Mouse (Mus musculus) cerebellum, postnatal 14 days (tissue): ENCODE data around the gene Afap1l2.

ENCODE experiments used
- DNase-seq, 2 experiments: peaks; one replicate each; pipeline ENCODE4 v3.0.0; 2021; ENCODE audit warnings: mixed read lengths in 2 of 2

Afap1l2 gene

GRCm38 (mm10) chr19:57006841-57007240 is 1.2 kb downstream of the Afap1l2 start:
- peak; percentile 49 to 57 for DNase-seq

GRCm38 (mm10) chr19:57005062-57005461 is 3.0 kb downstream of the Afap1l2 start:
- DNase-seq: peak; percentile 87 to 92

DNA sequence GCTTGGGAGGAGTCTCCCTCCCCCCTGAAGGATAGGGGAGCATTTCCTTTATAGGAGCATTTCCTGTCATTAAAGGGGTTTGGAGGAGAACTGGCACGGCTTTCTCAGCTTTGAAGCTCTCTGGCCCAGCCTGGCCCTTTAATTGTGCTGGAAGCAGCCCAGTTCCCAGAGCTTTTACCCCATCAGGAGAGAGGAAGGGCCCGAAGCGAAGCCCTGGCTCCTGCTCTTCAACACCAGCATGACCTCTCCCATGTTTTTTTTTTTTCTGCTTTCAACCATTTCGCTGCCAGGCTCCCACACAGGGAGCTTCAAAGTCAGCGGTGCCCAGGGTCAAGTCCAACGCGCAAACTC is 4.6 kb downstream of the Afap1l2 start:
- peak; percentile 63 to 79 for DNase-seq

GRCm38 (mm10) chr19:57002741-57003459 is 5.1 kb downstream of the Afap1l2 start:
- peak in 1 of 2 experiments; percentile 20 for DNase-seq

GRCm38 (mm10) chr19:57001926-57002325 is 6.1 kb downstream of the Afap1l2 start:
- peak in 1 of 2 experiments; percentile 19 for DNase-seq

- DNase-seq: peak in 1 of 2 experiments; percentile 6
Observed at GRCm38 (mm10) chr19:57000592-57000991, 7.4 kb downstream of the Afap1l2 start.

- peak in 1 of 2 experiments; percentile 38 for DNase-seq
Observed at GRCm38 (mm10) chr19:56999781-57000180, 8.2 kb downstream of the Afap1l2 start.

- no peak for DNase-seq
Observed at GRCm38 (mm10) chr19:56998910-56999309, 9.1 kb downstream of the Afap1l2 start.

GRCm38 (mm10) chr19:56998331-56998730 is 9.7 kb downstream of the Afap1l2 start:
- DNase-seq: peak in 1 of 2 experiments; percentile 8

- DNase-seq: no peak
Observed at GRCm38 (mm10) chr19:56997164-56997599, 10.8 kb downstream of the Afap1l2 start.

- DNase-seq: no peak
Observed at GRCm38 (mm10) chr19:56995441-56995840, 12.6 kb downstream of the Afap1l2 start.

DNA sequence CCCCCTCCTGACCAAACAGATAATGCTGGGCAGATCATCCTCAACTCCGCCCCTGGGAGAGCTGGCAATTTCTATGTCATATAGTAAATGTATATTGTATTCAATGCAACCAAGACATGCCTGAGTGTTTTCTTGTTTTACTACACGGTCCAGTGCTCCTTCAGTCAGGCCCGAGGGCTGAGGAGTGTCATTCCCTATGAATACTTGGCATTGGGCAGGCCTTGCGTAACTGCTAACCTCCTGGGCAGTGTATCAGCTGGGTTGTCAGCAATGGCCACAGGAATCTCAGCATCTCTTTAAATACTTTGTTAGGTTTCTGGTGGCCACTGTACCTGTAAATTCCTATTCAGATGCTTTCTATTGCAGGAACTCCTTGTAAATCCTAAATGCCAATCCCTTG is 13.4 kb downstream of the Afap1l2 start:
- DNase-seq: no peak

- no peak for DNase-seq
Observed at GRCm38 (mm10) chr19:56993763-56994162, 14.3 kb downstream of the Afap1l2 start.

GRCm38 (mm10) chr19:56992978-56993545 is 15.0 kb downstream of the Afap1l2 start:
- DNase-seq: no peak

DNA sequence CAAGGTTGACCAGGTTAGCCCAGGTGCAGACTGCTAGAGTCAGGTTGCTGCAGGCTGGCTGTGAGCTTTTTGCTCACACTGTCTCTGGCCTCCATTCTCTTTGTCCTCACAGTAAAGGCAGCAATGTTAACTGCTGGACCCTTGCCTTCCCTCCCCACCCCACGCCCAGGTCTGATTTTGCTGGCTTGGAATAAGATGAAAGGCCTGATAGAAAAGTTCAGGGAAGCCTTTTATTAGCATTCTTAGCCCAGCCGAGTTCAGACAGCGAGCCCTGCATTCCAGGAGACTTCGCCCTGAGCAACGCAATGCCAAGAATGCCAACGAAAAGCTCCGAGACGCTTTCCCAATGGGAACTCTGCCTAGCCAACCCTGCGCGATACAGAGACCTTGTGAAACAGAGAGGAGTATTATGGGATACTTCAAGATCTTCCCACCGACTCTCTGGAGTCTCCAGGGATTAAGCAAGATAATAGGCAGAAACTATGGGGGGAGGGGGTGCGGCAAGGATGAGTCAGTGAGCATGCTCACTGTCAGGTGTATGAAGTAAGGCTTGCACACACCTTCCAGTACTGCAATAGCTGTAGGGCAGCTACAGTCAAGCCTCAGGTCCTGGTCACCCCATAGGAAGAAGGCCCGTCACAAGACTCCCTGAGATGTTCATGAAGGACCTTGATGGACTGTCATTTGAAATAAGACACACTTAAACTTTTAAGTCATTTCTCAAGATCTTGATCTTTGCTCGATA is 17.5 kb downstream of the Afap1l2 start:
- DNase-seq: no peak

DNA sequence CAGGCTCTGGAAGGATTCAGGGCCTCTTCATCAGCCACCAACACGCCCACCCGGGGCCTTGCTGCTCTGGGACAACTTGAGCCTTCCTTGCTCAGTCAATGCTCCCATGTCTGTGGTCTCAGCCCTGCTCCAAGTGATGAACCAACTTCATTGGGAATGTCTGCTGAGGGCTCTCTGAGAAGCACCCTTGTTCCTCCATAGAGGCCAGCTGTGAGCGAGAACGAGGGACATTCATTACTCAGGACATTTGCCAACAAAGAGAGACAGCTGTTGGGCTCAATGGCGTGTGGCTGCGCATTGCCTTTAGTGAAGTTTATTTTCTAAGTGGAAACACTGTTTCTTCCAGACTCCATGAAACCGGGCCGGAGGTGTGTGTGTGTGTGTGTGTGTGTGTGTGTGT is 18.9 kb downstream of the Afap1l2 start:
- no peak for DNase-seq

DNA sequence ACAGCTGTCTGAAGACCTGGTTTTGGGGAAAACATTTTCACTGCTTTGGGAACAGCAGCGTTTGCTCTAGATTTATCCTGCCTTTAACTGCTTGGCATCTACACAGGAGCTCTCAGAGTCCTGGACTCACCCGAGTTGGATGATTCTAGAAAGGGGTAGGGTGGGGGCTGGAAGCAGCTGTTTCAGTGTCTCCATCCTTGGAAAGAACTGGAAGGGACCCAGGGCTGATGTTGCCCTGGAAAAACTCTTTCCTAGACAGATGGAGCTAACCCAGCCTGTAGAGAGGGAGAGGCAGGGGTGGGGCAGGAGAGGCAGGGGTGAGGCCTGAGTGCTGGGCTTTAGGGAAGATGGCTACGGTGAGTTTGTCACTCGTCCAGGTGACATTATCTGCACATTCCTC is 23.8 kb downstream of the Afap1l2 start:
- DNase-seq: peak in 1 of 2 experiments; percentile 54

GRCm38 (mm10) chr19:56983757-56984156 is 24.3 kb downstream of the Afap1l2 start:
- DNase-seq: no peak

DNA sequence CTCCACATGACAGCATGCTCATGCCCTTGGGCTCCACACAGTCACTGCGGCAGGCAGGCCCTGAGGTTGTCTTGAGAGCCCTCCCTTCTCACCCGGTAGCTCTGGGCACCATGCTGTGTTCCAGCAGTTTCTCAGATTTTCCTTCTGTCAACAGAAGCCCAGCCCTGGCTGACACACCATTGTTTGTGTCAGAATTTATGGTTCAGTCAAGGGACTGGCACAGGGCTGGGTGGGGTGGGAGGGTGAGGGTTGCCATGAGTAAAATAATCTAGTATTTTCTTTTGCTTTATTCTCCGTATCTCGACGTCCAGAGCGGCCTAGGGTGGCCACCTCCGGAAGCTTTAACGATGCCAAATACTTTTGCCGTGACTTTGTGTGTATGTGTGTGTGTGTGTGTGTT is 26.3 kb downstream of the Afap1l2 start:
- no peak for DNase-seq

DNA sequence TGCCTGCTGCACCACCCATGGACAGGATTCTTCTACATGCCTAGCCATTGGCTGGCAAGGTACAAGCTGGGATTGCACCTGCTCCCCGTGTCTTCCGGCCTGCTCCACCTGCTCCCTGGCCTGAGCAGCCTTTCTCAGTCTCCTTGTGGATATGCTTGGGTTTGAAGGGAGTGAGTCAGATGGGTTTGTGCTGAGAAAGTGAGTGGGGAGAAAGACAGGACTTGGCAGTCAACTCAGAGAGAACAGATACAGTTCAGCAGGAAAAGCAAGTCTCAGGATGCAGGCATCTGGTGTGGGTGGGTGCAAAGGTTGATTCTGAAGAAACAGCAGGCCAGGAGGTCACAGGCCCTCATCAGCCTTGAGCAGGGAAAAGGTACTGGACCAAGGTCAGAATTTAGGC is 27.2 kb downstream of the Afap1l2 start:
- DNase-seq: peak in 1 of 2 experiments; percentile 58

GRCm38 (mm10) chr19:56976962-56977948 is 30.8 kb downstream of the Afap1l2 start:
- peak; percentile 69 to 72 for DNase-seq

DNA sequence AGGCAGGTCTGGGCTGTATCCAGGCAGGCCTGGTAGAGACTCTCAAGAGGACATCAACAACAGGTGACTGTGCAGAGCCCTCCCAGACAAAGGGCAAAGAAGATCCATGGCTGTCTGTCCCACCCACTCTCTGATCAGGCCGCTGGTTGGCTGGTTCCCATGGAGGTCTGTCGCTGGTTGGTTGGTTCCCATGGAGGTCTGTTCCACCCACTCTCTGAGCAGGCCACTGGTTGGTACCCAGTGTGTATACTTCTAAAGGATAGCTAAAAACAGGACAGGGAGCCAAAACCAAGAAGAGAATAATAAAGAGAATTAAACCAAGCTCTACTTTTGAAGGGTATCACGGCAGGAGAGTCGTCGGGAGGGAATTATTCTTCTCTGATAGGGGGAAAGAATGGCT is 31.5 kb downstream of the Afap1l2 start:
- DNase-seq: no peak

DNA sequence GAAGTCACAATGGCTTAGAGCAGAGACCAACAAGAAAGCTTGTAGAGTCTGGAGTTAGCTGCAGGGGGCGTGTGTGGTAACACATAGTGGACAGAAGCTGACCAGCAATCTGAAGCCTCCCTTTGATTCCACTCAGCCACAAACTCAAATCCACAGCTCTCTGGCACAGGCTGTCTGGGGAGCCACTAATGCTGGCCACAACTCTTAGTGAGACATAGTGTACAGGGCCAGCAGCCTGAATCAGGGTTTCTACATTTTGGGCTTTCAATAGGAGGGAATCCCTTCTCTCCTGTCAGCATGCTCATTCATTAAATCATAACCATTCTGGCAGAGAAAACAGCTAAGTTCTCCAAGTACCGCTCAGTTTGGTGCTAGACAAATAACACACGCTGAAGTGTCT is 32.5 kb downstream of the Afap1l2 start:
- no peak for DNase-seq
